Mouse (Mus musculus): ENCODE results near the gene Rnd2.
"Not testable (repeated sequence)": the region's sequence is repeated elsewhere in the genome, so short reads cannot be mapped to it uniquely, and the experiment has no call there.

Rnd2 gene

DNA sequence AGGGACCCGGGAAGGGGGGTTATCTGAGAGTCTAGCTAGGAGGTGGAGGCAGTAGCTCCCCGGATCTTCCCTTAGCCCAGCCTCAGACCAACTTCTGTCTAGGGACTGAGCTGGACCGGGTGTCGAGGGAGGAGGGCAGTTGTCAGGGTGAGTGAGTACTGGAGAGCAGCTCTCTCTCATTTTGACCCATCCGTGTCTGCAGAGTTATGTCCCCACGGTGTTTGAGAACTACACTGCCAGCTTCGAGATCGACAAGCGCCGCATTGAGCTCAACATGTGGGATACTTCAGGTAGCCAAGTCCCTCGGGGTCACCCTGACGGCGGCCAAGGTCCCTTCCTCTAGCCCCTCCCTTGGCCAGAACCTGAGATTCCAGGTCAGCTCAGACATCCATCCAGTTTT is 3.9 kb downstream of the Rnd2 start:
- DNase-seq (ENCODE audit: low spot score) = no peak

DNA sequence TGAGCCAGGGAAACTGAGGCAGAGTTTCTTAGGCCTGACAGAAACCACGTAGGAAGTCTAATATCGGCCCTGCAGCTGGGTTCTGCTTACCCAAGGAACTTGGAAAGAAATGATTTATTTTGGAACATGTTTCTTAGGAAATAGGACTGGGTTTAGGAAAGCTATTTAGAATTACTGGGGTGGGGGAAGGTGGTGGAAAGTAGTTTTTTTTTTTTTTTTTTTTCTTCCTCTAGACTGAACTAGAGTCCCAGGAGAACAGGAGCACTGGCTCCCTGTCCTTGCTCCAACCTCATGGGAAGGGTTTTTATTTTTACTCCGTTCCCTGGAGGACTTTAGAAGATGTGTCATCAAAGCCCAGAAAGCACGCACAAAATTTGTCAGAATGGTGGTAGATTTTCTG is 4.4 kb downstream of the Rnd2 start:
- DNase-seq (ENCODE audit: low spot score) = no peak

DNA sequence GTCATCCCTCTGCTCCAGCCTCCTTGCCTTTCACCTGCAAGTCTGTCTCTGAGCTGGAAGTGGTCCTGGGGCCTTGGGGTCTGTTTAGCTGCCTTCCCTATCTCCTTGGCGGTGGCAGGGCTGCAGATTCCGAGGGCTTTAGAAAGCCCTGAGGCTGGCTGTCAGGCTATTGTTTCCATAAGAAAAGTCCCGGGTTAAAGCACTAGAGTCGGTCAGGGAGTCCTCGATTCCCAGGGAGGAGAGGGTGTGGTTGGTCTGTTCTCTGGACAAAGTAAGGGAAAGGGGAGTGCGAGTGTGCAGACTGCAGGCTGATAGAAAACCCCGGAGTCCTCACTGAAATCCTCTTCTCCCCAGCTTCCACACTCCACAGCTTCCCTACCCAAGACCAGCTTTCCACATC is 5.4 kb downstream of the Rnd2 start:
- no peak for DNase-seq (ENCODE audit: low spot score)

GRCm38 (mm10) chr11:101471926-101472325 is 7.1 kb downstream of the Rnd2 start:
- no peak for DNase-seq (ENCODE audit: low spot score)

DNA sequence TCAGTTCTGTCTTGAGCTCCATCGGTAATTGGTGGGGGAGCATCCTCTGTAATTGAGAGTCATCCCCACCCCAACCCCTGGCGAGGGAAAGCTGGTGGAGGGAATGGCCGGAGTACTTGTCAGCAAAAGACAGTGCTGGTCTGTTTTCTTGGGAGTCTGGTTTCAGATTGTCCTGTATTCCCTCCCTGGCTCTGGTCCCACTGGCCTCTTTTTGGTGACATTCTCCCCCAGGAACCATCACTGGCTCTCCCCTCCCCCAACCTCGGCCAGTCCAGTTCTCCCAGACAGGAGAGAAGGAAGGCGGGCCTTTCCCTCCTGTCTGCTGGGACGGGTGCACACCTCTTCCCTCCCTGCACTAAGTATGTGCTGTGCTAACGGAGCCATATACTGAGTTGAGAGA is 7.5 kb downstream of the Rnd2 start:
- DNase-seq (ENCODE audit: low spot score) = no peak

GRCm38 (mm10) chr11:101473686-101474085 is 8.9 kb downstream of the Rnd2 start:
- DNase-seq (ENCODE audit: low spot score) = not testable (repeated sequence)

- DNase-seq (ENCODE audit: low spot score) = peak; percentile 26
Measured at GRCm38 (mm10) chr11:101474298-101474697, 9.5 kb downstream of the Rnd2 start.

DNA sequence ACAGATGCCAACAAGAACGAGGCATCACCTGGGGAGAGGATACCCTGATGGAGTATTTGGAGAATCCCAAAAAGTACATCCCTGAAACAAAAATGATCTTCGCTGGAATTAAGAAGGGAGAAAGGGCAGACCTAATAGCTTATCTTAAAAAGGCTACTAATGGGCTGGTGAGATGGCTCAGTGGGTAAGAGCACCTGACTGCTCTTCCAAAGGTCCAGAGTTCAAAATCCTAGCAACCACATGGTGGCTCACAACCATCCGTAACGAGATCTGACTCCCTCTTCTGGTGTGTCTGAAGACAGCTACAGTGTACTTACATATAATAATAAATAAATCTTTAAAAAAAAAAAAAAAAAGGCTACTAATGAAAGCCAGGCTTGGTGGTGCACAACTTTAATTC is 11.6 kb downstream of the Rnd2 start:
- DNase-seq (ENCODE audit: low spot score) = not testable (repeated sequence)

- no peak for DNase-seq (ENCODE audit: low spot score)
Measured at GRCm38 (mm10) chr11:101477194-101477551, 12.4 kb downstream of the Rnd2 start.

DNA sequence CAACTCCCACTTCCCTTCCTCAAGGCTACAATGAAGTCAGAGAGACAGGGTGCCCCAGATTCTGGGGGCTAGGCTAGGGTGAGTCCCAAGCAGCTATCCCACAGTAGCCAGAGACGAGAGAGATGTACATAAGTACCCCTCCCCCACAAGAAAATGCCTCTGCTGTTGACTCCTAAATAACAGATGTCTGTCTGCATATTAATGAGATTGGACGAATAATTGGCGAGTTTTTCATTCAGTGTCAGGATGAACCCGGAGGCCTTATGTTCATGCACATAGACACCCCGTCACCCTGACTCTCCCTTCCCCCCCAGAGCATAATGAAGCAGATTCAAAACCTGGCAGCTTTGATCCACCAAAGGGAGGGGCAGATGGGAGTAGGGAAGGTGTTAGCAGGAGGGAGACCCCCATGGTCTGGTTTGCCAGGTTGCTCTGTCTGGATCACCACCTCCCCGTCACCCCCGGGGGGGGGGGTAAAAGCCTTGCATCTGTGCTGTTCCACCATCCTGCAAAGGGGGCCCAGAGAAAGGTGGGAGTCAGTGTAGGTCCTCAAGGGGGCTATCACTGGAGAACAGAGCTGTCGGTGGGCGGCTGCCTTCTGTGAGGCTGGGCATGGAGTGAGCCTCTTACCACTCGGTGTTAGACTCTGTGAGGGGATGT is 12.9 kb downstream of the Rnd2 start:
- no peak for DNase-seq (ENCODE audit: low spot score)

DNA sequence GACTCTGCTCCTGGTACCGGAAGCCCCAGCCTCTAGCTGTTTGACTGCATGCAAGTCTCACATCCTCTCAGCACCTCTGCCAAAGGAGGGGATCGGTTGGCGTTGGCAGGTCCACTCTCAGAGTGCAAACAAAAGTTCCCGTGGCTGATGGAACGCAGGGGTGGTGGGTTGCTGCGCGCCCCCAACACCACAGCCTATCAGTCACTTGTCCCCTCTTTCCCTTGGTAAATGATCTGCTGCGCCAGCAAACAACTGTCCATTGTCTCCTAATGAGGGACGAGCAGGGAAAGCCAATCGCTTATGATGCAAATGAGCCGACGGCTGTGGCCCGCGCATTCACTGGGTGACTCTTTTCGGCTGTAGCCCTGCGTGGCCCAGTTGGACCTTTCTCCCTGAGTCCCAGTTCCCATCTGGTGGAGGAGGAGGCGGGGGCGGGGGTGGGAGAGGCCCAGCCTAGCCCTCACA is 14.4 kb downstream of the Rnd2 start:
- no peak for DNase-seq (ENCODE audit: low spot score)

GRCm38 (mm10) chr11:101480912-101481311 is 16.1 kb downstream of the Rnd2 start:
- DNase-seq (ENCODE audit: low spot score) = no peak

DNA sequence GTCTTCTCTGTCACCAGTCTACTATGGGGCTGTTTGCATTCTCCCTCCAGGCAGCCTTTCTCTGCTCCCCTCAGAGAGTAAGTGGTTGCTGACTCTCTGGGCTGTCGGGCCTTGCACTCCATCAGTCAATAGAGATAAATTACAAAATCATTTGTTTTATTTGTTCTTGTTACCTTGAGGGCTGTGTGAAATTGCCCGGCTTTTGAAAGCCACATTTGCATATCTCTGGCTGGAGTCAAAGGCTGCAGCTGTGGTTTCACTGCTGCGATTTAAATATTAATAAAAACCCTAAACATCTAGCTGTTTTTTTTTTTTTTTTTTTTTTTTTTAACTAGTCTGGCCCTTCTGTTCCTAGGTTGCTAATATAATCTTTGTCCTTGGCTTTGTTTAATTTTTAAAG is 19.0 kb downstream of the Rnd2 start:
- DNase-seq (ENCODE audit: low spot score) = no peak

DNA sequence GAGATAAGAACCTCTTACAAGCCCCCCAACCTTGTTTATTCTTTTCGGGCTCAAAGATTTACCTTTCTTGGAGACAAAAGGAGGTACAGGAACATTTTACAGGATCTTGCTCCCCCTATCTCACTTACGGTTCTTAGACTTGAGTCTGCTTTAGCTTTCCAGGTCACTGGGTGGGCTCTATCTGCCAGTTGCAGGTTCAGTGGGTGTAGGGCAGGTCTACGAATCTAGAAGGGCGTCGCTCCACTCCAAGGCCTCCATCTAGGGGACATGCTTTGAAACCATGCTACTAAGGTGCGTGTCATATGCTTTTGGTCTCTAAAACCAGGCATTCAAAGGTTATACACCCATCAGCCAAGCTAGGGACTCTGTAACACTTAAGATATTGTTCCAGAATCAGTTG is 19.4 kb downstream of the Rnd2 start:
- DNase-seq (ENCODE audit: low spot score) = no peak

DNA sequence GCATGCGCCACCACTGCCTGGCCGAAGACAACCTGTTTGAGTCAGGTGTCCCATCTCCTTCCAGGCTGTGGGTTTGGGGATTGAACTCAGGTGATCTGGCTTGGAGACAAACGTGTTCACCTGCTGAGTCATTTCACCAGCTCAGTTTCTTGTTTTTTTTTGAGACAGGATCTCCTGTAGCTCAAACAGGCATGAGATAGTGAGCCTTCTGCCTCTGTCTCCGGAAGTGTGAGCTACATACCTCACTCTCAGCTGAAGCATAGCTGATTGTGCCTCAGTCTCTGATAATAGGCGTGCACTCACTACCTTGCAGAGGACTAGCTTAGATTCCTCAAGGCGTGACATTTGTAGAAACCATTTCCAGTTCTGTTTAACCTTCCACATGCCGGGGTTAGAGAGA is 20.0 kb downstream of the Rnd2 start:
- no peak for DNase-seq (ENCODE audit: low spot score)

GRCm38 (mm10) chr11:101485509-101486028 is 20.8 kb downstream of the Rnd2 start:
- DNase-seq (ENCODE audit: low spot score) = no peak

- DNase-seq (ENCODE audit: low spot score) = no peak
Measured at GRCm38 (mm10) chr11:101486126-101486525, 21.3 kb downstream of the Rnd2 start.

DNA sequence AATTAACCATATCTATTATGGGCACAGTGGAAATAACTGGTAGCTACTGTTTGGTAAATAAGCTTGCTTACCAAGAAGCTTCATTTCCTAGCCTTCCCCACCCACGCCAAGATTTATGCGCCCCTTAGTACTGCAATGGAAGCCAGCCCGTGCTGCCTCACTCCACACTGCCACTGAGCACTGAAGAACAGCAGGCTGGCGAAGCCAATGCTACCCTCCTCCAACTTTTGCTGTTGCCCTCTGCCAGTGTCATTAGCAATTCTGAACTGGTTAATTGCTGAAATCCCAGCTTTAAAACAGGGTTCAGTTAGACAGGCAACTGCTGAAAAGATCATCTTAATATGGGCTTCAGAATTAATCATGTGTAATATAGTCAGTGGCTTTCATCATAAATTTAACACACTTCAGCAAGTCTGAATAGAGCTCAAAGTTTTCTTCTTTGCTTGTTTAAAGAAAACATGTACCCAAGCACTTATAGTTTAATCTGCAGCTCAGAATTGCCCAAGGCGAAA is 41.5 kb downstream of the Rnd2 start:
- no peak for DNase-seq (ENCODE audit: low spot score)

- DNase-seq (ENCODE audit: low spot score) = peak; percentile 36
Measured at GRCm38 (mm10) chr11:101507090-101507489, 42.3 kb downstream of the Rnd2 start.

- DNase-seq (ENCODE audit: low spot score) = no peak
Measured at GRCm38 (mm10) chr11:101518937-101519336, 54.1 kb downstream of the Rnd2 start.

GRCm38 (mm10) chr11:101519364-101519763 is 54.6 kb downstream of the Rnd2 start:
- DNase-seq (ENCODE audit: low spot score) = no peak

Measured in lung, postnatal 25 days (tissue).